Mouse (Mus musculus): Measurements from ENCODE around the gene Fbln2.

- TF ChIP-seq CTCF (conservative IDR thresholded peaks at IDR 0.05; ENCODE audit: low read length) (no peak), NANOG (IDR thresholded peaks at IDR 0.05; ENCODE audit: borderline replicate concordance, low read length) (no peak), POU5F1 (IDR thresholded peaks at IDR 0.05; ENCODE audit: borderline replicate concordance, low read length) (no peak)
Observed at GRCm38 (mm10) chr6:91245331-91245730, 33.1 kb downstream of the Fbln2 start.

Measured in E14TG2a.4 (cell line).